Mouse (Mus musculus): Measurements from ENCODE around the gene Mast4.

The Mast4 gene

DNA sequence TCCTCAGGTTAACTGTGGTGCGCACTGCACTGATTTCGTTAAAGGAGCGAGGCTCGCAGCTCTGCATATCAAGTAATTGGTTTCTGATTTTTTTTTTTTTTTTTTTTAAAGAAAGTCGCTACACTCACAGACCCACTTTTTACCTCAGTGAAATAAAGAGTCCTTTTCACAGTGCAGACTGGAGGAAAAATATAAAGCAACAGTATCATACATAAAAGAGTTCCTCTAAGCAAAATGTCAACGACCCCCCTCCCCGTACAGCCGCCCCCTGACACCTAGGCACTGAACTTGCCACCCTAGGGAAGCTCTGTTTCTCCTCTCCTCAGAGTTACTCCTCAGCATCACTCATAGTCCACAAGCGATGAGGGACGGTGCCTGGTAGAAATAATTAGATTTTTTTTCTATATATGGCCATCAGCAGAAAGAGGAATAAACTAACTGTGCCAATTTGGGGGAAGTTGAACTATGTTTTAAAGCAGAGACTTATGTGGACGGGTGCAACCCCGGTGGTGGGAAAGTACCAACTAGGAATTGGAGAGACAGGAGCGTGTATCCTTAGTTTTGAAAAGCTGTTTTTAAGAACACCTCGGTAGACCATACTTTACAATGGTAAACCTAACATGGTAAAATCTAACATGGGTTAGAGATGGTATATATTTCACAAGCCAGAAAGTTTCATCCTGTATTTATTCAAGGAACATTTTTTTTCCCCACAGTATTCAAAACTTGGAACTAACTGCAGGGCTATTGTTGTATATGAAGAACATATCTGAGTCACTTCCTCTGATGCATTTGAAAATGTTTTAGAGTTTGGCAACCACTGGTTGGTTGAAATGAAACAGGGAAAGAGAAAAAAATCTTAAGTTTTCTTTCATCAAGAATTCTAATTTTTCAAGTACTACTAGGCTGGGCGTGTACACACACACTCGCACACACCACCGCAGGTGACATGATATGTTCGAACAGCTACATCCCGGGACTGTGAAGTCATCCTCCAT is 375.7 kb downstream of the Mast4 start:
- DNase-seq: no peak

DNA sequence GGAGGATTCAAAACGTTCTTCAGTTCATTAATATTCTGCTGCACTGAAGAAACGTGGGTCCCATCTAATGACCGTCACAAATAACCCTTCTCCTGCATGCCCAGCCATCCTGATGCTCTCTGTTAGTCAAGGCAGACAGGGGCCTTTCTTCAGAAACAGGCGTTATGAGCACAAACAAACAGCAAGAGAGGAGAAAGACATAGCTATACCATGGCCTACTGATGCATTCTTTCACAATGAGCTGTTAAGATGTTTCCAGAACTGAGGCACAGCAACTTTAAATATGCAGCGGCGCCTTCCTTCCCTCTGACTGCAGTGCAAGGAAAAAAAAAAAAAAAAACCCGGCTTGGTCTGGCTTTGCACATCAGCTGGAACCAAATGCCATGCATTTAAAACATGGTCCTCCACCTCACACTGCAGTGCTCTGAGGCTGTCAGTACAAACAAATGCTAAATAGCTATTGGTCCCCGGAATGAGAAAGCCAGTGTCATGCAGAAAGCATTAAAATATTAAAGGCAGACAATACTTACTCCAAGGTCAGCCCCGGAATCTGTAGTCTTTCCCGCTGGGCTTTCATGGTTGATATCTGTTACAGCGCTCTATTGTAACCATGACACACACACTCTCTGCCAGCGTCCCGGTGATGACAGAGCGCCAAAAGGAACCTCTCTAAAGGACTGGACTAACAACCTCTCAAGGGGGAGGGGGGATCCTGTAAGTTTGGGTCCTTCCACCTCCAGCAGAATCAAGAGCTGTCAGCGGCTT is 376.6 kb downstream of the Mast4 start:
- DNase-seq: peak; percentile 2

DNA sequence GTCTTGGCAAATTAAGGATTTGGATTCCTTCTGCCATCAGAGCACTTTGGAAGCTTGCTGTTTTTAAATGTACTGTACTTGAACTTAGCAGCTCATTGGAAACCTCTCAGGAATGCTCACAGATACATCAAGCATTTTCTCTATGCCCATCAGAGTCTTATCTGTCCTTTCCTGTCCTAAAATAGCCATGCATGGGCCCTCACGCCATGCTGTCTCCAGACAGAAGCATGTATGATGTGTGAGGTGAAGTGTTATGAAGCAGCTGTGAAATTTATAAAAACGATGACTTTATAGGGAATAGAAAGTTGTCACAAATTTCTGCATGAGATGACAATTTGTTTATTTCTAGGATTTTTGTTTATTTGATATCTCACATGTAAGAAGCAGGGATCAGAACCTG is 378.8 kb downstream of the Mast4 start:
- DNase-seq: no peak

DNA sequence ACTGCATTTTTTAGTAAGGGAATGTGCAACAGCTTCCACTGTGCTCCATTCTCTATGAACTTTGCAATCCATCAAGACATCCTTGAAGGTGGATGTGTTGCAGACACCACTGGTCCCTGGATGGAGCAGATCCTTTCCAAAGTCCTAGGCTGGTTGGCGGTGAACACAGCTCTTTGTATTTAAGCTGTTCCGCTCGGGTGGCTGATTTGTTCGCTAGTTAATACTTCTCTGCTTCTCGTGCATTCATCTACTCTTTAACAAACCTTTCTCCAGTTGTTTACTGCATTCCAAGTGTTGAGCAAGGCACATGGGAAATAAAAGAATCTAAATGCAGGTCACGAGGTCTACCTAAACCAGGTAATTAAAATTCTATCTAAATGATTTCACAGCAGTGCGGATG is 384.5 kb downstream of the Mast4 start:
- no peak for DNase-seq

DNA sequence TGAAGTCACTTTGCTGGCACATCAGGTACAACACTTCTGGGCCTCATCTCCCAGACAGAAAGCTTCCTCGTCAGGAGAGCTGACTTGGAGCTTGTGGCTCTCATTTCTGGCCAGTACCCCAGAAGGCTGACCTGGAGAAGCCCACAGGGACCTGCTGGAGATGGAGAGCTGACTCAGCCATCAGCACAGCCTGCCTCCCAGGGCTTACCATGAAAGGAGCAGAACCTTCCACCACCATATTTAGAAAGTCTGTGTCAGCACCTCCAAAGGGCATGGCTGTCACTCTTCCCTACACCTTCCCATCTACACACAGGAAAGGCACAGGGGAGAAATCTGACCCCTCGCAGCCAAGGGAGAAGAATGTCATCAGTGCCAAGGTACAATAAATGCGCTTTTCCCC is 385.3 kb downstream of the Mast4 start:
- no peak for DNase-seq

DNA sequence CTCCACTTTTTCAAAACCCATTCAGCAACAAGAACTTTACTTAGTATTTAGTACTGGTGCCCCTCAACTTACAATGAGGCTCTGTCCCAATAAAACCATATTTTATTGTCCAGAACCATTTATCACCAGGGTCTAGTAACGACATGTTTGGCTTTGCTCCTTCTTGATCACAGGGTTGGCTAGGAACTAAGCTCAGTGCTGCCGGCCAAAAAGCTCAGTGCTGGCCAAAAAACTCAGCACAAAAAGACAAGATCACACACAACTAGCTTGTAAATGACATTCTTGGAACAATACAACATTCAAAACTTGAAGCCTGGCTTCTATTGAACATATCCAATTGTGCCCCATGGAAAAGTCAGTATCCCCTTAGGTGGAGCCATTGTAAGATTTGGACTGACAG is 386.8 kb downstream of the Mast4 start:
- DNase-seq: peak; percentile 3

DNA sequence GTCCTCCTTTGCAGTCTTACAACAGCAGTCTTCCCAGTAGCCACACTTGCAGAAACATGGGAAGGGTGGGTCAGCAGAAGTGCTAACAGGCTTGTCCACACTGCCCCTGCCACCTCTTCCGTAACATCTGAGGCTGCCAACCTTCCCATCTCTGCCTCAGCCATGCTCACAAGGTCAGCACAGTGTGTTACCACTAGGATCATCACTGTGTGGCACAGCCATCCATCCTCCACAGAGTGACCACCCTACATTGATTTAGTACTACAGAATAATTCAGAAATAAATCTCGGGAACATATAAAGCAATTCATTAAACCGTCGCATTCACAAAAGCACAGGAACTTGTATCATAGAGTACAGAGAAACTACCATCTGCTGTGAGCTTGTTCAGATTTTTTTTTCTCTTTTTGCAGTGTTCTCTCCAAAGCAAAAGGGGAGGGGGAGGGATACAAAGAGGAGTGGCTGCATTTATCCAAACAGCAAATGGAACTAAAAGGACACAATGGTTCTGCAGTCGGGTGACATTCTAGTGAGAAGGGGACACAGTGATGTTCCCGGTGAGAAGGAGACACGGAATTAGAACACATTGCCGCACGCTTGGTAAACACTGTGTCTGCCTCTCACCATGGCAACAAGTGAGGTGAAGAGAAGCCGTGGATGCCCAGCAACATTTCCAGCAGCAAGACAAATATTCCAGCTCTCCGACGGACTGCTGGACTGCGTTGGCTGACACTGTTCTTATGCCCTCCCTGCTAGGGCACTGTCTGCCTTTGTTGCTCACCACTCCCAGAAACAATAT is 388.1 kb downstream of the Mast4 start:
- no peak for DNase-seq

DNA sequence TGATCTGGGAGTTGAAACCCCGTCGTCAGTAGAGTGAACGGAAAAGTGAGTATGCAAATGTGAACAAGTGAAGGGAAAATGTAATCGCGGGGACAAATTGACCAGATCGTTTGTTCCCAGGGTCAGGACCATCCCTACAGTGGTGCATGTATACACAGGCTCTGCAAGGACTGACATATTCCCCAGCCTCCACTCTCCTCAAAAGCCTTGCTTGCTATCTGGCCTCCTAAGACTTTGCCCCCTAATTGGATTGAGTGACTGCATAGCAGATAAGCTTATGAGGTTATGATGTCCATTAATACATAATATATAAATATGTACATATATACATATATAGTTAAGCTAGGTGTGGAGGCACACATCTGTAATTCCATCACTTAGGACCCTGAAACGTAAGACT is 388.8 kb downstream of the Mast4 start:
- no peak for DNase-seq

DNA sequence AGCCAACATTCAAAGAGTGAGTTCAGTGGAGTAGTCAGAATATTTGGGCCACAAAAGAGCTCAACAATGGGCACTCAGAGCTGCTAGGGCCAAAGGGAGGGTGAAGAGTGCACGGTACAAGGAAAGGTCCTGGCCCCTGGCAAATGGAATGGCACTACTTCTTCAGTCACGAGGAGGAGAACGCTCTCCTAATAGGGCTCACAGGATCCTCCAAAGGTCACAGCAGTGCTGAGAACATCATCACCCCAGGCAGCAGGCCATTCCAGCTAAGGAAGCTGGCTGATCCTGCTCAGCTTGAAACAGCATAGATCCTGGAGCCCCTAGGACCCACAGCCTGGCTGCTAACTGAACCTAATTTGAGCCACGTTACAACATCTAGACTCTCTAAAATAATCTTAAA is 389.8 kb downstream of the Mast4 start:
- DNase-seq: no peak

DNA sequence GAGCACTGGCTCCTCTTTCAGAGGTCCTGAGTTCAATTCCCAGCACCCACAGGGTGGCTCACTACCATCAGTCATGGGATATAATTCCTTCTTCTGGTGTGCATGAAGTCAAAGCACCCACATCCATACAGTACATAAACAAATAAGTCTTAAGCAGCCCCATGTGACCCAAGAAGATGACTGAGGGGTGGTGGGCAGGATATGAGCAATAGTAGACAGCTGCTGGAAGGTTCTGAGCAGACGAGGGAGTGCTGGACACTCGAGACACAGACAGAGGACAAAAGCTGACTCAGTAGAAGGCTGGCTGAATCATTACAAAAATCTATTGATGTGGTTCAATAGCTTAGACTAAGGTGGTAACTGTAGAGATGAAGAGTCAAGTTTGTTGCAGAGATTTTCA is 391.7 kb downstream of the Mast4 start:
- DNase-seq: no peak

DNA sequence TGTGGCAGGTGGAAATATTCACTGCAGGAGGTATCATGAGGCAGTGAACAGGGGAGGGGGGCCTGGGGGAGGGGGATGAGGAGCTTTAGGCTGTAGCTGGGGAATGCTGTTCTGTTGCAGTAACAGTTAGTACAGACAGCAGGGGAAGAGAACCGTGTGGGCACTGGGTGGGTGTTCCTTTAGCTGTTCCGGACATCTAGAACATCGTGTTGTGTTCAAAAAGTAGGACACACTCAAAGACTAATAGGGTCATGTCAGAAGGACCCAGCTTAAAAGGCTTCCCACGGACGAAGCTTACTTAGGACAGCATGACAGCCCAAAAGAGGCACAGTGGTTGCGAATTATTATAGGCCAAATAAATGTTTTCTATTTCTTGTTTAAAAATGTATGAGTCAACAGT is 393.8 kb downstream of the Mast4 start:
- DNase-seq: no peak

DNA sequence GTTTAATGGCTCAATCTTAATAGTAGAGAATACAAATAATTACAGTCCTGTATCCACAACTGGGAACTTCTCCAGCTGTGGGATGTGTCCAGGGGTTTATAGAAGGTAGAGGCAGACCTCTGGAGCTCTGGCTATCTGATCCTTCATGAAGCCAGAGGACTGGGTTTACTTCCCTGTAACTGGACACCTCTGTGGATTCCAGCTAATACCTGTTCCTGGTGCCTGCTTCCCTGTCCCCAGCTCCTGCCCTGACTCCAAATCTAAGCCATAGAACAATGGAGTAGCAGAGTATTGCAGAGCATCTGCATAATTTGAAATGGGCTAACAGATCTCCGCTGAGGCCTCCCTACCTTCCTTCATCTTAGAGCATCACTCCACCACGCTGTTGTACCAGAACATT is 398.1 kb downstream of the Mast4 start:
- no peak for DNase-seq

DNA sequence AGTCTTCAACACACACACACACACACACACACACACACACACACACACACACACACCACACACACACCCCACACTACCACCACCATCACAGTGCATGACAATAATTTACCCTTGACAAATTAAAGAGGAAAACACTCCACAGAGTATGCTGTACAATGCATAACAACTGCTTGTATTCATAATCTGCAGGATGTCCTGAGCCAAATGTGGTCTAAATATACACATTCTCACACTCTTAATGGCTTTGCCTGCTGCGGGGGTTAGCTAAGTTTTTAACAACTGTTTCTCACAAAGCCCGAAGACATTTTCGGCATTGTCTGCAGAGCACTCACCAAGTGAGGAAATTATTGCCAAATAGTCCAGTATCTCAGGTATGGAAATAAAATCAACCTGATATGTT is 398.5 kb downstream of the Mast4 start:
- no peak for DNase-seq

DNA sequence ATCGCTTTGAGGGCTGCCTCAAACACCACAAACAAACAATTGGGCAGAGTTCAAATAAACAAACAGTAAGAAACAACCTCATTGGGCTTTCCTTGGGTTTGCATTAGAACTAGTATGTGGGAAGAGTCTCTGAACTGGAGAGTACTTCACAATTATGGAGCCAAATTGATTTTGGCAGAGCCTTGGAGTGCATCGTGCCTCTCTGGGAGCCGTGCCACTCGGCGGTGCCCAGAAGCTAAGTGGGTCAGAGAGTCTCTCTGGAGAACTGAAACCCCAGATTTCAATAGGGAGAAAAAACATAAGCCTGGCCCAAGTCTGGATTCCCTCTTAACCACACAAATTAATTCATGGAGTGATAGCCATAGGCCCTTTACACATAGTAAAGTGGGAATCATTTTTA is 400.6 kb downstream of the Mast4 start:
- peak; percentile 48 for DNase-seq

DNA sequence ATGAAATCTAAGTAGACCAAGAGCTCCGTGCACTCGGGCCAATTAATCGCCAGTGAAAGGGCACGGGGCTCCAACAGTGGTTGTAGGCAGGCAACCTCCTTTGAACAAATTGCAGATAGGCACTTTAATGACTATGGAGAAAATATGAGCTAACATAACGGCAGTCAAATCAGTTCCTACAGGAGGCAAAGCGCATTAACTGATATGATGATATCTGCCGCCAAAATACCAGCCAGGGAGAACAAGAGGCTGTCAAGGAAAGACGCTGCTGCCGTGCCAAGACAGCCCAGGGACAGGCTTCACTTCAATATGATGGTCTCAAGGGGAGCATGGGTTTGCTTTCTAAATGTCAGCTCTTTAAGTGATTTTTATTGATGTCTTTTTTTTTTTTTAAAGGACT is 401.9 kb downstream of the Mast4 start:
- DNase-seq: no peak

DNA sequence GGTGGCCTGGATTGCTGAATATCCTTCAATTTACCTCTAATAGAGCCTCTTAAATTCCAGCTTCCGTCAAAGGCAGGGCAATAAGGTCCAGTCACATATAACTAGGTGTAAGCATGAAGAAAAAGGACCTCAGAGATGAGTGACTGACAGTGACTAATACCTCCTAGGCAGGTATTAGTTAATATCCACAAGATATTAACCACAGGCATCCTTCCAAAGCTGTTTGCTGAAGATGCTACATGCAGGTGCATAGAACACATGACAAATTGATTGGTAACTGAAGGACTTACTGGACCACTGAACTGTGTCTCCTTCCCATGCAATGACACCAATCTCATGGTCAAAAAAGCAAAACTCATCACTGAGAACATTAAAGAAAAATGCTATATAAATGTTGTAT is 402.3 kb downstream of the Mast4 start:
- no peak for DNase-seq

DNA sequence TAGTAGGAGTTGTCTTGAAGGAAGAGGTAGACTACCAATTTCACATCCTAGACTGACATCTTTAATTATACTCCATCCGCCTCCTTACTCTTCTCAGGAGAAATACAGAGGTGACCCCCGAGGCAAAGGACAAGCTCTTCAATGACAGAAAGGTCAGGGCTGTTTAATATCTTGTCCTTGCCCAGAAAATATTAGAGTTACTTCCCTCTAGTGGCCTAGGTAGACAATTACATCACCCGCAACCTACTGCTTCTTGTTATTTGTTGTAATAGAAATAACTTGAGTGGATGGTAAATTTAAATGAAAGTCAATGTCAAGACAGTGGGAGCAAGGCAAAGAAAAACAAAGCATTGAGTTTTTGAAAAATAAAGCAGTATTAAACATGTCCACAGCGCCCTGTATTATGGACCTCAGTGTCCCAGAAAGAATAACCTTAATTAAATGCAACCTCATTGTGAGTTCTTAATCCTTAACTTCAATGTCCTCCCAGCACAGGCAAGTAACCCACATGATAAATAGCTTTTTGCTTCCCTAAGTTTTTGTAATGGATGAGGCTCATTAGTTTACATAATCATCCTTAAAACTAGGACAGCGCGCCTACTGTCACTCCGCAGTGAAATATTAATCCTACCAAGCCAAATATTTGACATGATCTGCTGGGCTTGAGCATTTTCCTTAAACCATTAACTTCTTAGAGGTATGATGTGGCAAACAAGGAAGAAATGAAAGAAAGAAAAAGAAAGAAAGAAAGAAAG is 408.3 kb downstream of the Mast4 start:
- no peak for DNase-seq

DNA sequence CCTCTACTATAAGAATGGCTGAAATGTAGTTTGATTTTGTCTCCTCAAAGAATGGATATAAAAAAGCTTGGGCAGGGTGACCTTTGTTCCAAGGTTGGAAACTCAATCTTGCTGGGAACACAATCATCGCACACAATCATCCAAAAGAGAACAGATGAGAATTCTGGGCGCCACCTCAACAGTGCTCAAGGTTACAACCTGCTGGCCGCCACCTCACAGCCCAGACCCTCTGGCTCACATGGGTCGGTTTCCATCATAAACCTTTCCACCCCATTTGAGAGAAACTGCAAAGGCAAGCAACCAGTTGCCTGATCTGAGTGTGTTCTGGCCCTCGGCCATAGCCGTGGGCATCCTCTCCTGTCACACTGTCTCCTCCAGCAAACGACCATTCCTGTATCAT is 414.6 kb downstream of the Mast4 start:
- no peak for DNase-seq

DNA sequence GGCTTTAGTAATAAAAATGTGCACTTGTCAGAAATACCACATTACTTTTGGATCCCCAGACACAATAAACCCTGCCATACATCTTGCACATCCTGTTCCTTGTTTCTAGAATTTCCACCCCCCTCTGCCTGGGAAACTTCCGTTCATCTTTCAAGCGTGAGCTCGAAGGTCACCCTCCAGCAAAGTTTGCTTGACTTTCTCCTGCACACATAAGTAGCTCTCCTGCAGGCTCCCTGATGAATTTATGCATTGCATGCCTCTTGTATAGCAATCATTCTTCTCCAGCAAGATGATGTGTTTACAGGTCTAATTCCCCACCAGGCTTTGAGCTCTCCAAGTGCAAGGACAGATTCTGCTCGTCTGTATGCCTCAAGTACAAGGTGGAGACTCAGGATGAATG is 415.7 kb downstream of the Mast4 start:
- DNase-seq: no peak

DNA sequence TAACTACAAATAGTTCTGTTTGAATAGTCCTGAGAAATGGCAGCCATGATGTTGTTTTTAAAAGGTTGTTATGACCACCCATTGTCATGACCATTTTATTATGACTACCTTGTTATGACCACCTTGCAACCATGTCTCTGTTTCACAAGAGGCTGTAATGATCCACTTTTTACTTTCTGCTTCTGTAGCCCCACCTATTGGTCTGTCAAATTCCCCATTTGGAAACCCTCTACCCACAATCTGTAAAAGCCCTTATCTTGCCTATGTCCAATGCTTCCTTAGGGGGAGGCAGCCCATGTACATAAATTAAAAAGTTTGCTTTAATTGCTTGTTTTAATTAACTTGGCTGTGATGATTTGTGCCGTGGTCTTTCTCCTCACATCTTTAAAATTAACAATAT is 419.0 kb downstream of the Mast4 start:
- DNase-seq: no peak

DNA sequence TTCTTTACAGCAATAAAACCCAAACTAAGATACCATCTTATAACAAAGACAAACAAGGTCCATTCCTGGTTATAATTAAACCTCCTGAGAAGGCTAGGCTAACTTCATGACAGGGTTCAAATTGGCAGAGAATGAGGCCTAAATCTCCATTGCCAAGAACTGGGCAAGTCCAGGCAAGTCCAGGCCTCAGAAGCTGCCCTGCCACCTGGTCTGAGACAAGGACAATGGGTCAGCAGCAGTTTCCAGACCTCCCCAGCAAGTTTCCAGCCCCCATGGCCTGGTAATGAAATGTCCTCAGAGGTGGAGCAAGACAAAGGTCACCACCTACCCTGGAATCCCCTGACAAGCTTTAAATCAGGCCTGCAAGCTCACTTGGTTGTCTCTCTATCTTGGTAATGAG is 419.5 kb downstream of the Mast4 start:
- no peak for DNase-seq

DNA sequence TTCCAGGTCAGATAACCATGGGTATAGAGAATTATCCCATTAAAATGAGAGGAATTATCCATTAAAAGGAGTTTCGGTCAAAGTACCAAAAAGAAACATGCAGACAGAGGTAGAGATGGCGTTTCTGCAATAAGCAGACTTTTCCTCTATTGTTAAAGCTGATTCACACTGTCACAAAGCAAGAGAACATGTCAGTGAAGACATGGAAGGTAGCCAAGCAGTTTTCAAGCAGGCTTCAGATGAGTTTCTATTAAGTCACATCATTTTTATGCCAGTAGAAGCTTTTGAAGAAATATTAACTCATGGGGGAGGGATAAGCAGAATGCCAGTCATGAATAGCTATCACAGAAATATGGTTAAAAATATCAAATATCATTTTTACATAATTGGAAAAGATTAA is 420.4 kb downstream of the Mast4 start:
- no peak for DNase-seq

DNA sequence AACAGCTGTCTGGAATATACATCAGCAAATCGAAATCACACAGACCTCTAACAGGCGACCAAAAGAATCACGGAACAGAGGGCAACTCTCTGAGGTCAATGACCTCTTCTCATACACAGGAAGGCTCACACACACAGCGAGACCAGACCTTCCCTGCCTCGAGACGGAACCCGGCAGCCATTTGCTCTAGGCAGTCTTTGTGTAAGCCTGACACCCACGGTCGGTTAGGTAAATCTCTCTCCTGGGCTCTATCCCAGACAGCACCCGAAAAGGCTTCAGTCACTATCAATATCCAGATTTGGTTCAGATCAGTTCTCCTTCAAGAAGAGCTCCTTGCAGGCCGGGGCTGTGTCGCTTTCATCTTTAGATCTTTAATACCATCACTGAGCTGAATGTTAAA is 421.4 kb downstream of the Mast4 start:
- DNase-seq: no peak

Measured in lung, postnatal 36 days (tissue).